Mouse (Mus musculus) cortical plate, adult 2 months (tissue): ENCODE measurements around the gene Dyrk3. TPM values are rescaled to one million over a fixed set of nuclear protein-coding genes. Genes with fewer than 3 reads are reported as not detected.

ENCODE experiments used
- H3K27ac ChIP-seq: fragments of 200-500 bp; 2 replicates; pipeline ENCODE4 v1.5.1; 2012; ENCODE audit warnings: low read length, control low read depth, inconsistent platforms; ENCODE audit not compliant: insufficient read depth
- H3K4me1 ChIP-seq: fragments of 200-500 bp; 2 replicates; pipeline ENCODE4 v1.6.1; 2011; ENCODE audit warnings: low read length; ENCODE audit not compliant: control insufficient read depth, insufficient read depth
- H3K4me3 ChIP-seq: fragments of 200-500 bp; 2 replicates; pipeline ENCODE4 v1.5.1; 2011; ENCODE audit warnings: mild to moderate bottlenecking, low read length, control low read depth; ENCODE audit not compliant: insufficient read depth
- CTCF ChIP-seq: fragments of 200-500 bp; IDR thresholded peaks from 2 replicates; pipeline ENCODE4 v1.5.1; 2011; ENCODE audit warnings: mild to moderate bottlenecking, control low read depth, low read length; ENCODE audit not compliant: insufficient read depth; ENCODE audit errors: extremely low read depth
- POLR2A ChIP-seq: fragments of 200-500 bp; IDR thresholded peaks from 2 replicates; pipeline ENCODE4 v1.6.1; 2011; ENCODE audit warnings: mild to moderate bottlenecking, low read length, control low read depth; ENCODE audit not compliant: insufficient read depth; ENCODE audit errors: extremely low read depth
- polyA plus RNA-seq: library from polyadenylated mRNA; depleted of rRNA; stranded (reverse); fragments of >200 nt; gene quantifications from 2 replicates; pipeline ENCODE4 v1.2.3, GENCODE M21; 2012; rRNA removed

The Dyrk3 gene
- polyA plus RNA-seq = 6.2 and 7.1 TPM in 2 replicates

- peaks cover 4% of the 10 kb centered on the region for H3K4me1 ChIP-seq
- peak within 1 kb of the TSS; percentile 43 for H3K4me3 ChIP-seq
- TF ChIP-seq CTCF (peak; percentile 52), POLR2A (peak; percentile 86)
- H3K27ac ChIP-seq = peak within 1 kb of the TSS; percentile 82; the same call in 1 of the 2 replicates
These were observed at the start of gene Dyrk3 for GRCm38 (mm10) chr1:131138191-131139016. Gene Dyrk3, minus strand, starts transcription at chr1:131138340.

- Histone ChIP-seq H3K4me1 (peaks cover 11% of the 10 kb centered on the region), H3K4me3 (no peak overlapping the region), H3K27ac (no peak overlapping the region)
- no peak for TF ChIP-seq POLR2A
- no peak for TF ChIP-seq CTCF
These were observed 49.7 kb upstream of the Dyrk3 start for GRCm38 (mm10) chr1:131187856-131188255.

GRCm38 (mm10) chr1:131186995-131187394, 48.9 kb upstream of the Dyrk3 start:
- Histone ChIP-seq H3K4me1 (peaks cover 12% of the 10 kb centered on the region), H3K27ac (no peak overlapping the region), H3K4me3 (no peak overlapping the region)
- no peak for TF ChIP-seq POLR2A
- no peak for TF ChIP-seq CTCF

GRCm38 (mm10) chr1:131185821-131186506, 47.8 kb upstream of the Dyrk3 start:
- Histone ChIP-seq H3K4me3 (no peak overlapping the region), H3K4me1 (peaks cover 13% of the 10 kb centered on the region), H3K27ac (0 out of 2 replicates have a peak overlapping the region, but pooled peaks have one; percentile 4)
- no peak for TF ChIP-seq POLR2A
- no peak for TF ChIP-seq CTCF

GRCm38 (mm10) chr1:131184956-131185660, 47.0 kb upstream of the Dyrk3 start:
- no peak overlapping the region for H3K27ac ChIP-seq
- no peak overlapping the region for H3K4me3 ChIP-seq
- H3K4me1 ChIP-seq = peaks cover 15% of the 10 kb centered on the region
- TF ChIP-seq CTCF (no peak), POLR2A (no peak)

GRCm38 (mm10) chr1:131184253-131184955, 46.3 kb upstream of the Dyrk3 start:
- Histone ChIP-seq H3K27ac (0 out of 2 replicates have a peak overlapping the region, but pooled peaks have one; percentile 42), H3K4me3 (no peak overlapping the region), H3K4me1 (peaks cover 15% of the 10 kb centered on the region)
- TF ChIP-seq POLR2A (no peak), CTCF (no peak)

- peaks cover 15% of the 10 kb centered on the region for H3K4me1 ChIP-seq
- TF ChIP-seq POLR2A (no peak), CTCF (no peak)
- no peak overlapping the region for H3K4me3 ChIP-seq
- no peak overlapping the region for H3K27ac ChIP-seq
These were observed 45.1 kb upstream of the Dyrk3 start for GRCm38 (mm10) chr1:131183201-131183600.

GRCm38 (mm10) chr1:131181642-131182527, 43.7 kb upstream of the Dyrk3 start:
- H3K4me3 ChIP-seq = no peak overlapping the region
- peaks cover 15% of the 10 kb centered on the region for H3K4me1 ChIP-seq
- H3K27ac ChIP-seq = no peak overlapping the region
- peak; percentile 81 for TF ChIP-seq CTCF
- TF ChIP-seq POLR2A = no peak
